Mouse (Mus musculus) E14TG2a.4 (cell line): ENCODE results near the gene Lingo4.

ENCODE experiments used
- H3K27me3 ChIP-seq: 2 replicates; pipeline ENCODE4 v1.6.1; 2014; ENCODE audit warnings: low read length, control low read depth; ENCODE audit not compliant: insufficient read depth
- H3K36me3 ChIP-seq: 2 replicates; pipeline ENCODE4 v1.6.1; 2014; ENCODE audit warnings: low read length, control low read depth; ENCODE audit not compliant: insufficient read depth
- H3K4me1 ChIP-seq: replicated peaks from 2 replicates; pipeline ENCODE4 v1.6.1; 2014; ENCODE audit warnings: low read depth, low read length, control low read depth
- H3K4me3 ChIP-seq: replicated peaks from 2 replicates; pipeline ENCODE4 v1.5.1; 2014; ENCODE audit warnings: mild to moderate bottlenecking, low read length
- H3K9me3 ChIP-seq: 2 replicates; pipeline ENCODE4 v1.6.1; 2014; ENCODE audit warnings: low read length, control low read depth
- CTCF ChIP-seq: conservative IDR thresholded peaks from 2 replicates; pipeline ENCODE4 v1.5.1; 2014; ENCODE audit warnings: low read length
- NANOG ChIP-seq: IDR thresholded peaks from 2 replicates; pipeline ENCODE4 v1.6.1; 2014; ENCODE audit warnings: borderline replicate concordance, low read length, mixed read lengths
- POU5F1 ChIP-seq: IDR thresholded peaks from 2 replicates; pipeline ENCODE4 v1.6.1; 2014; ENCODE audit warnings: low read length, borderline replicate concordance

The Lingo4 gene

GRCm38 (mm10) chr3:94398217-94398616 lies at the start of gene Lingo4:
Lingo4 (plus strand) TSS chr3:94398517.
- Histone ChIP-seq H3K4me1 (peaks cover 16% of the 10 kb centered on the region), H3K4me3 (peak within 1 kb of the TSS; percentile 55), H3K36me3 (no peaks in the 10 kb centered on the region), H3K9me3 (no peaks in the 10 kb centered on the region), H3K27me3 (peaks cover 80% of the 10 kb centered on the region)
- no peak for TF ChIP-seq NANOG
- TF ChIP-seq POU5F1: no peak
- TF ChIP-seq CTCF: no peak

- TF ChIP-seq POU5F1 (no peak), CTCF (peak; percentile 40)
- H3K9me3 ChIP-seq: peaks cover 26% of the 10 kb centered on the region
- H3K27me3 ChIP-seq: peaks cover 46% of the 10 kb centered on the region
- H3K36me3 ChIP-seq: no peaks in the 10 kb centered on the region
- peaks cover 7% of the 10 kb centered on the region; the same call in 1 of the 2 replicates for H3K4me1 ChIP-seq
- H3K4me3 ChIP-seq: no peak overlapping the region
Measured at GRCm38 (mm10) chr3:94360812-94361211, 37.5 kb upstream of the Lingo4 start.

GRCm38 (mm10) chr3:94362138-94362537 lies 36.2 kb upstream of the Lingo4 start, which contains the start of gene C2cd4d:
C2cd4d (plus strand) TSS chr3:94362438.
- Histone ChIP-seq H3K4me1 (peaks cover 7% of the 10 kb centered on the region; the same call in 1 of the 2 replicates), H3K27me3 (peaks cover 53% of the 10 kb centered on the region)

GRCm38 (mm10) chr3:94363291-94364153 lies 34.8 kb upstream of the Lingo4 start:
- H3K27me3 ChIP-seq: peaks cover 61% of the 10 kb centered on the region
- TF ChIP-seq CTCF (no peak), POU5F1 (no peak), NANOG (no peak)
- H3K4me1 ChIP-seq: peaks cover 9% of the 10 kb centered on the region; the same call in 1 of the 2 replicates
- H3K4me3 ChIP-seq: peak overlapping the region; percentile 79
- H3K9me3 ChIP-seq: peaks cover 10% of the 10 kb centered on the region; the same call in 1 of the 2 replicates
- H3K36me3 ChIP-seq: no peaks in the 10 kb centered on the region

More at GRCm38 (mm10) chr3:94362138-94362537, 36.2 kb upstream of the Lingo4 start, which contains the start of gene C2cd4d:
- no peak for TF ChIP-seq CTCF
- TF ChIP-seq POU5F1: no peak
- no peak for TF ChIP-seq NANOG
- Histone ChIP-seq H3K9me3 (peaks cover 13% of the 10 kb centered on the region), H3K36me3 (no peaks in the 10 kb centered on the region), H3K4me3 (peak within 1 kb of the TSS; percentile 79)

GRCm38 (mm10) chr3:94364154-94364526 lies 34.2 kb upstream of the Lingo4 start:
- no peak for TF ChIP-seq NANOG
- no peak for TF ChIP-seq CTCF
- TF ChIP-seq POU5F1: no peak
- Histone ChIP-seq H3K4me1 (peaks cover 11% of the 10 kb centered on the region; the same call in 1 of the 2 replicates), H3K36me3 (no peaks in the 10 kb centered on the region), H3K4me3 (peak overlapping the region; percentile 79), H3K27me3 (peaks cover 64% of the 10 kb centered on the region), H3K9me3 (peaks cover 10% of the 10 kb centered on the region; the same call in 1 of the 2 replicates)

GRCm38 (mm10) chr3:94366761-94367160 lies 31.6 kb upstream of the Lingo4 start:
- Histone ChIP-seq H3K36me3 (no peaks in the 10 kb centered on the region), H3K9me3 (peaks cover 10% of the 10 kb centered on the region; the same call in 1 of the 2 replicates), H3K4me3 (no peak overlapping the region), H3K27me3 (peaks cover 63% of the 10 kb centered on the region), H3K4me1 (peaks cover 28% of the 10 kb centered on the region)
- peak; percentile 61 for TF ChIP-seq CTCF
- no peak for TF ChIP-seq NANOG
- no peak for TF ChIP-seq POU5F1

GRCm38 (mm10) chr3:94367511-94367910 lies 30.8 kb upstream of the Lingo4 start:
- Histone ChIP-seq H3K9me3 (peaks cover 4% of the 10 kb centered on the region; the same call in 1 of the 2 replicates), H3K4me3 (no peak overlapping the region), H3K4me1 (peaks cover 29% of the 10 kb centered on the region), H3K36me3 (no peaks in the 10 kb centered on the region), H3K27me3 (peaks cover 62% of the 10 kb centered on the region)
- no peak for TF ChIP-seq CTCF
- no peak for TF ChIP-seq NANOG
- no peak for TF ChIP-seq POU5F1

GRCm38 (mm10) chr3:94368631-94369030 lies 29.7 kb upstream of the Lingo4 start:
- H3K4me3 ChIP-seq: no peak overlapping the region
- peaks cover 39% of the 10 kb centered on the region for H3K4me1 ChIP-seq
- H3K27me3 ChIP-seq: peaks cover 61% of the 10 kb centered on the region
- H3K36me3 ChIP-seq: no peaks in the 10 kb centered on the region
- TF ChIP-seq POU5F1: no peak
- no peak for TF ChIP-seq NANOG
- no peak for TF ChIP-seq CTCF
- H3K9me3 ChIP-seq: peaks cover 3% of the 10 kb centered on the region; the same call in 1 of the 2 replicates
